Mouse (Mus musculus) testis, postnatal 14 days (tissue): ENCODE results near the gene Per2.
A peak's percentile ranks its signal among the peaks of the same experiment; 100 is the strongest.

ENCODE experiments used
- DNase-seq: peaks from one replicate; pipeline ENCODE4 v3.0.0; 2021; ENCODE audit warnings: low spot score

Per2 gene

DNA sequence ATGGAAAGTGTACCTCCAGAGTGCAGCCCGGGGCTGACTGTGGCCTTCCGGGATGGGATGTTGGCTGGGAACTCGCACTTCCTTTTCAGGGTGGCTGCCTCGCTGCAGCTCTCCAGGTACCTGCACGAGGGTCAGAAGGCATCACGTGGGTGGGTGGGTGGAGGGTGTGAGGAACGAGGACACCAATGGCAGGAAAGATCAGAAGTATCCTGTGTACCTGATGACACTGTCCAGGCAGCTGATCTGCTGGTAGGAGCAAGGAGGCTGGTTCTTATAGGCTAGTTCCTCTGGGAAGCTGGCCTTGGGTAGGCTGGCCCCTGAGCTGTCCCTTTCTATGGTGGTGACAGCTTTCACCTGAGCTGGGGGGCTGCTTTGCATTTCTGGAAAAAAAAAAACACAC, 28.4 kb downstream of the Per2 start:
- no peak for DNase-seq

DNA sequence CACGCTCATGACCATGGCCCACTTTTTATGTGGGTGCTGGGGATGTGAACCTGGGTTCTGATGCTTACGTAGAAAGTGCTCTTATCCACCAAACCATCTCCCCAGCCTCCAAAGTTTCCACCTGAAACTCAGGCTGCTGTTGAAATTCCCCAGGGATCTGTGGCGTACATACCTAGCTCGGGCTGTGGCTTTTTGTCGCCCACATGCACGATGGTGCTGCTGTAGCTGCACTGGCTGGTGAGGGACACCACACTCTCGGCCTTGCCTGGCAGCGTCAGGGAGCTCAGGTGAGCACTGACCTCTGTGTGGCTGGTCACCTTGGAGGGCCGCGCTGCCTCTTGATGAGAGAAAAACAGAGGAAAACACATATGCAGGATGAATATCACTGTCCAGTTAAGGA, 29.9 kb downstream of the Per2 start:
- no peak for DNase-seq

DNA sequence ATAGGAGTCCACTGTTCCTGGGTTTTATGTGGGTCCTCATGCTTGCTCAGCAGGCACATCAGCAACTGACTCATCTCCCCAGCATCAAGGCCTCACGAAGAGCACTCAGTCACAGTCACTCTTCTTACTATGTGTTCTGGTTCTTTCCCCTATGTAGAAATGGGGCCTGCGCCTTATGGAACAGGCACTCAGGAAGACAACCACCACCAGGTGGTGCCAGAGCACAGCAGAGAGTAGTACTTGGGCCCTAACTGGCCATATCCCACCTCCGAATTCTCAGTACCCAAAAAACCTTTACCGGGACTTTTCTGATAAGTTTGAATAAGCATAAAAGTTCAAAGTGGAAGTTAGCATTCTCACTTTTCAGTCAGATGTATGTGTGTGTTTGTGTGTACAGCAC, 30.5 kb downstream of the Per2 start:
- peak; percentile 39 for DNase-seq

DNA sequence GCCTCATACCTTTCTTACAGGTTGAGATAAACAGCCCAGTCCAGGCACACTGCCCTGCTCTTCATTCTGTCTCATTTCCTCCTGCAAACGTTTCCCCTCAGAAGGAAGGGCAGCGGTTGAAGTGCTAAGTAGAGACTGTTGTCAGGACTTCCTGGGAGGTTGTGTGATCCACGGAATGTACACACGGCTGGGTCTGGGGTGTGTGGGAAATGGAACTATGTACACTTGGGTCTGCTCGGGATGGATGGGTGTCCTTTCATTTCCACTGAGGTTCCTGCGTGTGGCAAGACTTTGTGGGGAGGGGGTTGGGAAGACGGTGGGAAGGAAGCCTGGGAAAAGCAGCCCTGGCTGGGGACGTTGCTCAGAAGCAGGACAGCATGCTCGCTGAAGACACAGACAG, 32.7 kb downstream of the Per2 start:
- DNase-seq: no peak

DNA sequence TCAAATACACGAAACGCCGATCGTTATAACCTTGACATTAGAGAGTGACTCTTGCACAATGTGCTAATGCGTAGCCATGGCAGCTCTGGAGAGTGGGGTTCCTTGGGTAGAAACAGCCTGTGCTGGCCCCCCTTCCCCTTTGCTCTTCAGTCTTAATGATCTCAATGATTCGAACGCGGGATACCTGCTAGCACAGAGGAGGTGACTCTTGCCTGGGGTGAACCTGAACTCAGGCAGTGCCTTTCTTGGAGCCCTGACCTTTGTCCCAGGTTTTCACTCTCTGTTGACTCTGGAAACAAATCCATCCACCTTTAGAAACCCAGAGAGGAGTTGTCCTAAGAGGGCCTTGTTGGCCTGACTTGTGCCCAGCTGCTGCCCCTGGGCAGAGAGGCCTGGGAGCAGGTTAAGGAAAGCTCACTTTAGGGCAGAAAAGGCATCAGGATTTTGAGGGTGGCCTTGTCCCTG, 38.5 kb downstream of the Per2 start:
- DNase-seq: no peak

DNA sequence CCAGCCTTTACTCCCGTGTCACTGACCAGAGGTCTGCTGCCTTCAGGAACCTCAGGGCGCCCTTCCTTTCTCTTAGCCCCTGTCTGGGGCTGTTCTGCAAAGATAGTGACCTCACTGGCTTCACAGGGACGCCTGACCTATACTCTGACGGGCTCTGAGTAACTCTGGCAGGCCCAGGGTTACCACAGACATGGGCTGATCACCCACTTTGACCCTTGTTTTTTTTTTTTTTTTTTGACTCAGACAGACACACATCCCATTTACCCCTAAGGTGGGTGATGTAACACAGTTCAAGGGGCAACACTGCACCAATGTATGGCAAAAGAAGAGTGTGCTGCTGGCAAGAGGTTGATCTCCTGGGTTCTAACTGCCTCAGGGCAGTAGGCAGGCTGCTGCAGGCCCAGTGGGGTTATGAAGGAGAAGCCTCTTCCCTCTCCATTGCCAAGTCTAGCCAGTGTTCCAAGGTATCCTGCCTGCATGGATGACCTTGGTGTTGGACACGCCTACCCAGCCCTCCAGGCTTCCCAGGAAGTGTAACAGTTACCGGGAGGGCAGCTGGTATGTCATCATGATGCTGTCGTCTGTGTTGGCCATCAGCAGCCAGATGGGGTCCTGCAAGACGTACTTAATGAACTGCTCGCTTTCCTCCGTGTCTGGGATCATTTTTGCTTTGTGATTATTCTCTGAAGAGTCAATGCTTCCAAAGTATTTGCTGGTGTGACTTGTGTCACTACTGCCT, 39.1 kb downstream of the Per2 start:
- no peak for DNase-seq

DNA sequence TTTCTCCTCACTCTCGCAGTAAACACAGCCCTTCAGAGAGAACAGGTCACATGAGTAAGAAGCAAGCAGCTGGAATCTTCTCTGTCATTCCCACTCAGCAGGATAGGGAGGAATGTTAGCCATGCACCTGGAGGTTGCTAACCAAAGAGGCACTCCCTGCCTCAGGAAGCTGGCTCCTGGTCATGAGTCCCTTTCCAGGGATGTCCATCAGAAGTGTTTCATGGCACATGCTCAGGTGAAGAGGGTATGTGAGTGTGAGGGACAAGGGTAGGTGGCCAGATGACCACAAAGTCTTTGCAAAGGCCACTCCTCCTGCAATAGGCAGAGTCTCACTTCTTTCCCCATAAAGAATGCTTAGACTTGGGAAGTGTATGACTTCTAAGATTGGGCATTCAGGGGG, 41.1 kb downstream of the Per2 start:
- no peak for DNase-seq

DNA sequence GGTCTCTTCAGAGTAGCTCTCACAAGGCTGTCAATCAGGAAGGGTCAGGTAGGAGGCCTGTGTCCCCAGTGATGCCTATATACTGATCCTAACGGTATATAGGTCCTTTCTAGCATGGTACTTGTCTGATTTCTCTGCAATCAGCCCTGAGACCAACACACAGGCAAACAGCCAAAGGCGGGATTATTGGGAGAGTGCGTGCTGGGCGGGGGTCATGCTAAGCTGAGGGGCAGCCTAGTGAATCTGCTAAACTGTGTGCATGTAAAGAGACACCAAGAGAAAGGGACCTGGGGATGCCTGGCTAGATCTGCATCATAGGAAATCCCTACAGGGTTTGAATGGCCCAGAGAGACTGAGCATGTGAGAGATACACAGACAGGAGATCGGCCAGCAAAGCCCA, 43.8 kb downstream of the Per2 start:
- DNase-seq: no peak

DNA sequence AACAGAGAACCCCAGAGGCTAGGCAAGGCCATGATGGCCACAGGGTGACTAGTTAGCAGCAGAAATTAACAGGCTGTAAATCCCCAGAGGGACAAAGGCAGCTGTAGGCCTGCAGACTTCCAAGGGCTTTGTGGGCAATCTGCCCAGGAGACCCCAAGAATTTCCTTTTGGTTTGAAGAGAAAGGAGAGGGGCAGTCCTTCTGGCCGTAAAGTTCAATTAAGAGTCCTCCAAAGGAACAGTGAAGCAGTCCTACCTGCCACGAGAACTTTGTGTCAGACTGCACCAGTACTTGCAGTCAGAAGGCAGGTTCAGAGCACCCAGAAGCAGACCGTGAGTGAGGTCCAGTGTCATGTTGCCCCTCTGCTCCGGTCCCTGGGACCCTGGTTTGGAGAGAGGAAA, 44.2 kb downstream of the Per2 start:
- DNase-seq: no peak

DNA sequence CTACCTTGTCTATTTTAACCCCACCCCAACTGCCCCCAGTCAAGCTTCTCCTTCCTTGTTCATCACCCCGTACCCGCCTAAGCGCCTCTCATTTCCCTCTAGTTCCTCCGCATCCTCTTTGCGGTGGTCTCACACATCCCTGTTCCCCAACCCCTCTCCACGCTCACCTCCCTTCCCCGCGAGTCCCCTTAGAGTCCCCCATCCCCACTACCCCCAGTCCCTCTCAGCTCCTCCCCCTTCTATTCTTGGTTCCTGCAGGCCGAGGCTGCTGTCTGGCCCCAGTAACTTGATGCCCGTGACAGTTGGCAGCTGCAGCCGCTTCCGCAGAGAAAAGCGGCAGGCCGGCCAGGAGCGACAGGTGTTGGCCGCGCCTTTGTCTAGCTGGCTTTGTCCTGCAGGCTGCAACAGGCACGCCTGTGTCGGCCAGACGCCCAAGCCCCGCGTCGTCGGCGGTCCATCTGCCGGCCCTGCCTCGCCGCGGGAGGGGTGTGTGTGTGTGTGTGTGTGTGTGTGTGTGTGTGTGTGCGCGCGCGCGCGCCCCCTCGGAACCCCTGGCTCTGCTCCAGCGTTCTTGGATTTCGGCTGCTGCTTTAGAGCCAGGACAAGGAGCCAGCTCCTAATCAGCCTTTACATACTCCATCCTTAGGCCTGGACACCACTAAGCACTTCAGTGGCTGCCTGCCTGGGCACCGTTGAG, 45.1 kb downstream of the Per2 start, which contains the start of gene Hes6:
Gene Hes6 (minus strand): TSS at position 141 of the 697 bp plus-strand sequence.
- DNase-seq: peak; percentile 62

DNA sequence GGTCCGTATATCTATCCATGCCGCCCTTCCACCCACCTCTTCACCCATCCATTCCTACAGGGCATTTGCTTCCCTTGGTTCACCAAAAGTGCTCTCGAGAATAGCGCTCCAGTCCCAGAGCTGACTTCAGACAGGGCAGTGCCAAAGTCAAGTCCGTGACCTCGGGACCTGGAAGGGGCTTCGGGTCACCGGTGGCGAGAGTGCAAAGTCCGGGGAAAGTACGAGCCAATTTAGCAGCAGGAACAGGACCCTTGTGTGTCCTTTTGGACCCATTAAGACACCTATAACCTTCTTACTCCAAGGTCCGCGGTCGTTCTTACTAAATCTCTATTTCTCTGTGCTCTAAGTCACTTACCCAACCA, 45.6 kb downstream of the Per2 start:
- DNase-seq: peak; percentile 31

DNA sequence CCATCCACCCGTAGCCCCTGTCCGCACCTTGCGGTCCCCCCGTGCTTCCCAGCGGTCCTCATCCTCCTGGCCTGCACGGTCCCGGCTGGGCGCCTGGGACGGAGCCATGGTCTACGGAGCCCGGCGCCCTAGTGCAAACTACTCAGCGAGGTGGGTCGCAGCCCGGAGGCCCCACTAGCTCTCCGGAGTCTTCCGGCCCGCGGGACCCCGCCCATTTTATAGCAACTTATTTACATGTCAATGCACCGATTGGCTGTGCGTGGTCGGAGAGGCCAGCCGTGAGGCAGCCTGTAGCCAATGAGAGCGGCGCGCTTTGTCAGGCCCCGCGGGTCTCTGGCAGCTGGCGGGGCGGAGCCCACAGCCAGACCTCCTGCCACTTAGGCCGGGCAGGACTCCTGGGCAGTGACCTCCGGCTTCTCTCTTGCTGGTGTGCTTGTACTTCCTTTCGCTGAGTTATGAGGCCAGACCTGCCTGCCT, 46.1 kb downstream of the Per2 start:
- peak; percentile 96 for DNase-seq

DNA sequence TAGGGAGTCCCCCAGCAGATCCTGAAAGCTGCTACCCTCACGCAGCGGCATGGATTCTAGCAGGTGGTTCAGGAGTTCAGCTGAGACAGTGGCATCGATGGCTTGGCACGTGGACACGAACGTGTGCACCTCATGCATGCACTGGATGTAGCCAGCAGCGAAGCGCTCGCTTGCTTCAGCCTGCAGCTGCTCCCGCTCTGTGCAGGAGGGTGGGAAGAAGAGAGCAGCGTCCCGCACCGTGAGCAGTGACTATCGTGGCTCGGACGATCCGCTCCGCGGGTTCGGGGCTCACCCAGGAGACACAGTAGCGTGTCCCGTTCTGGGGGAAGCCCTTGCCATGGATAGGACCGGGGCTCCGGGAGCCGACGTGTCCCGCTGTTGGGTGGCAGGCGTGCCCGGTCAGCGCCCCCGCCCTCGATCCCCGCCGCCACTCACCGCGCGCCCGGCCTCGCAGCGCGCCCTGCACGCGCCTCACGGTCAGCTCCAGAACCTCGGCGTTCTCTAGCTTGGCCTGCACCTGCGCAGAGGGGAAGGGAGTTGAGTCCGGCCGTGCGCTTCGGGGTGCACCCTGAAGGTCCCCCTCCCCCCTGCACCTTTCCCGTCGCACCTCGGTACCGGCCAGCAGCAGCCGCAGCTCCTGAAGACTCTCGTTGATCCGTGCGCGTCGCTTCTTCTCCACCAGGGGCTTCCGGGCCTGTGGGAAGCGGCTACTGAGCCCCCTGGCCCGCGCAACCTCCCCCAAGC, 46.7 kb downstream of the Per2 start:
- peak; percentile 61 for DNase-seq

DNA sequence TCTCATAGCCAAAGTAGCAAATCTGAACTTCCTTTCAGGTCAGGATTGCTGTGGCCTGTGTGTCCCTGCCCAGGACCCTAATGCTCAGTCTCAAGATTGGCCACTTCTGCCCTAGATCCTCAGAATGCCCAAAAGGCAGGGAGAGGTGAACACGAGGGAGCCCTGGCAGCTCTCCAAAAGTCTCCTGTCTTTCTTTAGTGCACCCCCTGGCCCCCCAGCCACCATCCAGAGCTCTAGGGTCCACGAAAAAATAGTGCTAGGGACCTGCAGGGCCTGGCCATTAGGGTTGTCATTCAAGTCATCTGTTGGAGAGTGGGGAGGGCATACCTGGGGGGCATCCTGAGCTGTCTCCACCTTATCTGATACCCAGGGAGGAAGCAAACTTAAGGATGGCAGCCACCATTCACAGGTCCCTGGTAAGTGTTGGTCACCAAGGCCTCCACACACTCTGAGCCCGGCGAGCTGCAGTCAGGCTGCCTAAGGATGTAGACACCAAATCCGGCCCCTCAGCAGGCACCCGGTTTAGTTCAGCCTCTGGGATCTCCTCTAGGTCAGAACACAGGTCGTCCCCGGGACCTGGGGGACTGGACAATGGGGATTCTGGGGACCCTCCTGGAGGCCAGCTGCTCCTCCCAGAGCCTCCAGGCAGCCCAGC, 47.4 kb downstream of the Per2 start:
- DNase-seq: no peak

DNA sequence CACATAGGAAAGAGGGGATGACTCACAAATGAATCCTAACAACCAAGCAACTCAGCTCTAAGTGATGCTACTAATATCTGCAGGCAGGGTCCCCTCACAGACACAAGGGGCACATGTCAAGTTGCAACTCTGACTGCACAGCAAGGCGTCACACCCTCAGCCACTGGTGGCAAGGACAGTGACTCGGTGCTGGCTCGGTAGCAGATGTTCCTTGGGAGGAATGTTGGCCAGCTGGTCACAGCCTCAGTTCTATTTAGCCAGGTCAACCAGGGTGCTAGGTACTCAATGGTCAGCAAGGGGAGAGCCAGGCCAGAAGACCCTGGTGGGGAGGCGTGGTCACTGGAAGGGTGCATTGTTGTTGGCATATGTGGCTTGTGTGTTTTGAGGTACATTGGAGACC, 51.3 kb downstream of the Per2 start:
- no peak for DNase-seq

DNA sequence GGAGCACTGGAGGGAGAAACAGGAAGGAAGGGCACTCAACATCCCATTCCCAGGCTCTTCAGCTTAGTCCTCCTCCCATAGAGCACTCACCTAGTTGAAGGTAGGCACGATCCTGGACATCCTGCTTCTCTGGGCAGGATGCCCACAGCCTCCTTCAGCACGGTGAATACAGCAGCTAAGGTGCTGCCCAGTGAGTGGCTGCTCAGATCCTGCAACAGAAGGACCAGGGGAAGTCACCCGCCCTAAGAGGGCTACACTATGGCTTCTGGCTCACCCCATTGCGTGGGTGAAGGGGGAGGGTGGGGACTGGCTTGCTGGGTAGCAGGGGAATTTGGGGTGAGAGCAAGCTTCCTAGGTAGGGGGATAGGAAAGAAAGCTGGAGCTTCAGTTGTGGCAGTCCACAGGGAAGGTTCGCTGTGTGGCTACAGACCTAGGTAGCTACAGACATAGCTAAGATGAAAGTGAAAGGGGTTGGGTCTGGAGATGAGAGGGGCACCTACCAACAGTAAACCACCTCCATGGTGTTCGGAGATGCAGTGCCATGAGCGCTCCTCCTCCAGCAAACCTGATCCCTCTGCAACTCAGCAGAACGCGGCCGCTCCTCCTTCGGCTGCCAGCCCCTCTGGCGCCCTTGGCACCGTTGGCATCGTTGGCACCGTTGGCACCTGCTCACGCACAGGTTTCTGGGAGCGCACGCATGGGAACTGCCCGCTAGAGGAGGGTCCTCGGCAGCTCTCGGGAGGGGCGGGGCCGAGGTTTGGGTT, 53.5 kb downstream of the Per2 start:
- DNase-seq: no peak

DNA sequence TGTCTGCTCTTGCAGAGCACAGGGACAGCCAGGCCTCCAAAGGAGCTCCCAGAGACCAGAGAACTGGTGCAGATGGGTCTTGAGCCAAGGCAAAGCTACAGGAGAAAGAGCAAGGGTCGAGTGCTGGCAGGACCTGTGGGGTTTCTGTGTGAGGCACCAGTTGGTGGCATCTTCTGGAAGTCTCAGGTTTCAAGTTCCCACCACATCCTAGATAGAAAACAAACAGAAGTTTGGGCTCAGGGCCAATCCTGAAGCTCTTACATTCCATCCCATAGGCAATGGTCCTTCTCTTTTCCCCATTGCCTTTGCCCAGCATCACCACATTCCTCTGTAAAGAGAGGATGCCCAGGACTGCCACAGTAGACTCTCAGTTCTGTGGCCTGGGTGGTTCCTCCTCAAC, 54.1 kb downstream of the Per2 start:
- no peak for DNase-seq

DNA sequence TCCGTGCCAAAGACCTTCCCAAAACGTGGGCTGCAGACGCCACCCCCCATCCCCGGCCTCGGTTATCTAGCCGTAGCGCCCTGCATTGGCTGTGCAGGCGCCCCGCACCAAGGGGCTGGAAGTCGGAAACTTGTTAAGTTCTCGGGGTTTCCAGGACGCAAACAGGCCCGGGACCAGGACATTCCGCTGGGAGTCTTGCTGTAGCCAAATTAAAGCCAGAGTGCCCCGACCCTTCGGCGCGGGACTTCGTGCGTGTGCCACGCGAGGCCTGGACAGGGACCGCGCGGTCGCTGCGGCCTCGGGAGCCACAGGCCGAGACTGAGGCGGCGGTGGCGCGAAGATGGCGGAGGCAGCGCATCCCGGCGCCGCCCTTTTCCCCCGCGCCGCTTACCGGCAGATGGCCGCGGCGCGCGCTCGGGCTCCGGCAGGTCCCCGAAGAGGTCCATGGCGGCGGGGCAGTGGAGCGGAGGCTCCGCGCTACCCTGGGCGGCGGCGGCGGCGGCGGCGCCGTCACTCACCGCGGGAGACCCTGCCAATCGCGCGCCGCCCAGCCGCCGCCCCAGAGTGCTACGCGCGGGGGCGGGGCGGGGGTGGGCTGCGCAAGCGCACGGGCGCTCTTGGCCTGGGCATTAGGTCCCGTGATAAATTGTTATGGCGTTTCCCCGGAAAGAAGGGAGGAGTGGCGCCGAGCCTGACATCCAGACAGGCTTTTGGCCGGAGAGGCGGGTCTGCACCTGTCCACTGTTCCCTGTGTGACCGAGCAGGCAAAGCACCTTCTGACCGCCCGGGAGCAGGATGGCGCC, 60.7 kb downstream of the Per2 start, which contains the start of gene Ilkap:
Gene Ilkap (minus strand): TSS at position 556 of the 803 bp plus-strand sequence.
- DNase-seq: peak; percentile 82

DNA sequence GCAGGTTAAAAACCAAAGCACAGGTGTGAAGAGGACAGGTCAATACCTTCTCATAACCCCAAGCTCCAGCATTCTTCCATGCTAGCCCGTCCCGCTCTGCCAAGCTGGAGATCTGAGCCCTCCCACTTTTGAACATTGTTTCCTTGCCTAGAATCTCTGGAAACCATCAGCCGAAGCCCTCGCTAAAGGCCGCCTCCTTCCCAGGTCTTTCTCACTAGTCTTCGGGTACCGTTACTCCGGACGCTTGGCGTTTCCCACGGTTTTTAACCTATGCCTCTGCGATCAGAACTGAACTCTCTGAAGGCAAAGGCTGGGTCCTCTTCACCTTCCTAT, 61.2 kb downstream of the Per2 start:
- DNase-seq: peak; percentile 34

DNA sequence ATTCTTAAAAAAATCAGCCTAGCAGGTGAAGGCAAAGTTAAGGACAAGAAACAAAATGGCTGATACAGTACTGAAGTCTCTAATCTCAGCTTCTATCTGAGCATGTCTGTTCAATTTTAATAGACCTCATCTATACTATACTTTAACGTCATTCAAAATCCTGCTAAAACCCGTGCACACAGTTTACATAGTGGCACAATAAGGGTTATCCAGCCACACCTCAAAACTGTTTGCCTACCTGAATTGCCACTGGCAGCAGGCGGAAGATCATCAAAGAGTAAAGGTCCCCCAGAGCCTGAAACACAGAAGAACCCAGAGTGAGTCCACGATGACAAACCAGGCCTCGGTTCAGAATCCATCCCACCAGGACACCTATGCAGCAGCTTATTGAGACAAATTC, 68.8 kb downstream of the Per2 start:
- no peak for DNase-seq

DNA sequence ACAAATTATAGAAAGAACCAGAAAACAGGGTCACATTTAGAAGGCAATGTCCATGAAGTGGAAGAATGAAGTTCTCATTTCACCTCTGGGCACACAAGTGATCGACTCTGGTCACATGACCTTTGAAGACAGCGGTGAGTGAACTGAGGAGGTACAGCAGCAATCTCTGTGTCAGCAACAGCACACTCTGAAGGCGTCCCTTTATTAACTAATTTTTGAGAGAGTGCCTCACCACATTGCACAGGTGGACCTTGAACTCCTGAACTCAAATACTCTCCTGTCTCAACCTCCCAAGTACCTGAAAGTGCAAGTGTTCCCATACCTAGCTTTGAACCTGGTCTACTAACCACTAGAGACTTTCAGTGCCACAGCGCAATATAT, 78.0 kb downstream of the Per2 start:
- no peak for DNase-seq
